Mouse (Mus musculus): Measurements from ENCODE around the gene Padi6.
A peak's percentile ranks its signal among the peaks of the same experiment; 100 is the strongest.

Gene Padi6

DNA sequence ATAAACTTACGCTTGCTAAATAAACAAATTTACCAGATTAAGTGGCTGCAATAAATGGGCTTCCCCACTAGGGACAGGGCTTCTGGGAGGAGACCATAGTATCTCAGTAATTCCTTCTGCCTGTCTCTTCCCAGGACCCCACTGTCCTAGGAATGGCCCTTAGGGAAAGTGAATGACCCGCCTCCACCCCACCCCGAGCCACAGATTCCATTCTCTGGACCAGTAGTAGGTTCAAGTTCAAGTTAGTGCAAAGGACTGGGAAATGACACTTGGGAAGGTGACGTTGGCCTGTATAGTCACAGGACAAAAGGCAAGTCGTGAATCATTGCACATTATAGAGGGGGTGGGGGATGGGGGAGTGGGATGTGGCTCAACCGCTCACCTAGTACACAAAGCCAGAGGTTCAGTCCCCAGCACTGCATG lies 57.6 kb downstream of the Padi6 start:
- ATAC-seq (ENCODE audit: low TSS enrichment) = no peak

DNA sequence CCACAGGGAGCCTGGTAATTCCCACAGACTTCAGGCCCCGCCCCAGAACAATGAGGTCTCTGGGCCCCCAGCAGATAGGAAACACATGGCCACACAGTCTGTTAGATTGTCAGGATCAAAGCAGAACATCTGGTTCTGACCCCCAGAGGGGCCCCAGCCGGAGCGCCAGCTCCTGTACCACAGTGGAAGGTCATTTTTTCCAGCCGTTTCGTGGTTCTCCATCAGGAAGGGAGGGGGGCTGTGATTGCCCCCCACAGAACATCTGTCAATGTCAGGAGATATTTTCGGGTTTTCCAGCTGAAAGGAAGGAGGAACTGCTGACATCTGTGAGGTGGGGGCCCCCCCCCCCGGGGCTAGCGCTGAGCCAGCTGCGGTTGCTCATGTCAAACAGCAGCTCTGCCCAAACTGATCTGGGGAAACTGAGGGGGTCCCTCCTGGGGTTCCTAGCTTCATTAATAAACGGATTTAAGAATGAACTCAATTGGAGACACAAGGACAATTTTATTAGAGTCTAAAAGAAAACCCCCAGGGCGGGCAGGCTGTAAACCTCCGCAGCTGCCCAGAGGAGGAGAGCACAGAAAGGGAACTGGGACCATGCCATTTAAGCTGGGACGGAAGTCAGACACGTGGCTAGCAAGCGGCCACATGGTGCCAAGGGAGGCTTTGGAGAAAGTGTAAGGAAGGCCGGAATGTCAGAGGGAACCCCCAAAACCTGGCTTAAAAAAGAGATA lies 58.1 kb downstream of the Padi6 start:
- no peak for ATAC-seq (ENCODE audit: low TSS enrichment)

DNA sequence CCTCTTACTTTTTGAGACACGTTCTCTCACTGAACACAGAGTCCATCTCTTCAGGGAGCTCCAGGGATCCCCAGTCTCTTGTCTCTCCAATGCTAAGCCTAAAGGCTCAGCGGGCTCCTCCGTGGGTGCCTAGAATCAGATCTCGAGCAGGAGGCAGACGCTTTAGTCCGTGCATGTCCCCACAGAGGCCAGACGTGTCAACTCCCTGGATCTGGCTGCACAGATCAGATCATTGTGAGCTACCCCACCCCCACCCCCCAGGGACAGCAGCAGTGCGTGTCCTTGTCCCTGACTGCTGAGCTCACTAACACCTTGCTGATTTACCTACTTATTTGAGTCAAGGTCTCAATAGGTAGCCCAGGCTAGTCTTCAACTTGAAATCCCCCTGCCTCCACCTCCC lies 58.8 kb downstream of the Padi6 start:
- ATAC-seq (ENCODE audit: low TSS enrichment) = no peak

DNA sequence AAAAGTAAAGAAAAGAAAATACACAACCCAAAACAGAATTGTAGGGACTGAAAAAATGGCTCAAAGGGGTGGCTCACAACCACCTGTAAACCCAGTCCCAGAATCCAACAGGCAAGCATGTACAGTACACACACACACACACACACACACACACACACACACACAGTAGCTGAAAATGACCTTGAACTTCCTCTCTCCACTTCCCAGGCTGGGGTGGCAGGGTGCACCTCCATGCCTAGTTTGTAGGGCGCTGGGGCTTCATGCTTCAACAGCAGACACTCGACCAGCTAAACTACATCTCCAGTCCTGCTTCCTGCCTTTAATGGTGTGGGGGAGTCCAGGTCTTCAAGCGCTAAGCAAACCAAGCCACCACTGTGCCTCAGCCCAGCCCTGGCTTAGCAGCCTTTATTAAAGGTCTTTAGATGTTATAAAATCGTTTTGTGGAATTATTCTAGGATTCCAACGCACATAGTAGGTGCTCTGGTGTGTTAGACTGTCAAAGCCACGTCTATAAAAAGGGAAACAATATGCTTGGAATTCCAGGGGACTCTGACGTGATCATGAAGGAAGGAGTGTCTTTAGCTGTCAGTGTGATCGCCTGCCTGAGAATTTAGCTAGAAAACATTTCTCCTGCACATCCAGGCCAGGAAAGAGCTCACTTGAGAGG lies 61.6 kb downstream of the Padi6 start:
- ATAC-seq (ENCODE audit: low TSS enrichment) = no peak

GRCm38 (mm10) chr4:140679723-140680380 lies 62.6 kb downstream of the Padi6 start:
- ATAC-seq (ENCODE audit: low TSS enrichment) = peak; percentile 79

- ATAC-seq (ENCODE audit: low TSS enrichment) = no peak
Observed at GRCm38 (mm10) chr4:140679038-140679437, 63.4 kb downstream of the Padi6 start.
